Mouse (Mus musculus) midbrain, embryonic 14.5 days (tissue): ENCODE data around the gene 4930432K21Rik. TPM values are rescaled to one million over a fixed set of nuclear protein-coding genes. Genes with fewer than 3 reads are reported as not detected.

Experiments used
- ATAC-seq: fragments of 200-750 bp; cut with Nextera tagmentation; 2 replicates; pipeline ENCODE4 v1.8.0; 2017; ENCODE audit warnings: moderate number of reproducible peaks, moderate library complexity; ENCODE audit not compliant: low FRiP score, low TSS enrichment
- DNase-seq: peaks from one replicate; pipeline ENCODE4 v3.0.0-alpha.2; 2015
- H3K27ac ChIP-seq: fragments of 300-500 bp; sonication (generic); replicated peaks from 2 replicates; pipeline ENCODE4 v1.5.1; 2014; ENCODE audit warnings: mild to moderate bottlenecking, low read depth, low read length, moderate library complexity
- H3K27me3 ChIP-seq: fragments of 300-500 bp; sonication (generic); 2 replicates; pipeline ENCODE4 v1.6.1; 2014; ENCODE audit warnings: low read length, control low read depth, mixed read lengths; ENCODE audit not compliant: control insufficient read depth, insufficient read depth
- H3K36me3 ChIP-seq: fragments of 300-500 bp; sonication (generic); 2 replicates; pipeline ENCODE4 v1.6.1; 2014; ENCODE audit warnings: low read length, control low read depth; ENCODE audit not compliant: control insufficient read depth, insufficient read depth
- H3K4me1 ChIP-seq: fragments of 300-500 bp; sonication (generic); 2 replicates; pipeline ENCODE4 v1.6.1; 2014; ENCODE audit warnings: mild to moderate bottlenecking, antibody characterized with exemption, low read length, control low read depth; ENCODE audit not compliant: control insufficient read depth, insufficient read depth
- H3K4me2 ChIP-seq: fragments of 300-500 bp; sonication (generic); 2 replicates; pipeline ENCODE4 v1.6.1; 2014; ENCODE audit warnings: mild to moderate bottlenecking, low read length, moderate library complexity
- H3K4me3 ChIP-seq: fragments of 300-500 bp; sonication (generic); replicated peaks from 2 replicates; pipeline ENCODE4 v1.5.1; 2014; ENCODE audit warnings: low read depth, low read length
- H3K9ac ChIP-seq: fragments of 300-500 bp; sonication (generic); replicated peaks from 2 replicates; pipeline ENCODE4 v1.6.1; 2014; ENCODE audit warnings: mild to moderate bottlenecking, low read length, moderate library complexity
- H3K9me3 ChIP-seq: fragments of 300-500 bp; sonication (generic); 2 replicates; pipeline ENCODE4 v1.6.1; 2016; ENCODE audit warnings: low read length, control low read depth, mixed read lengths; ENCODE audit not compliant: control insufficient read depth
- WGBS: fragments of 180-500 bp; shearing (Covaris S2); extraction: QIAGEN DNeasy Blood & Tissue Kit; methylation state at CpG from one replicate; pipeline ENCODE4 v1.1.7; 2014; 5-methylcytosine and 5-hydroxymethylcytosine counted together
- microRNA counts: library from miRNA; unstranded; fragments of <30 nt; microRNA quantifications from one replicate; lab custom pipeline; 2016
- microRNA-seq: library from miRNA; unstranded; fragments of <30 nt; microRNA quantifications from one replicate; pipeline ENCODE4, GENCODE M21; 2016
- polyA plus RNA-seq: library from polyadenylated mRNA; unstranded; fragments of >200 nt; fragmentation: Nextera tagmentation; extraction: Ambion mirVana; gene quantifications from 2 replicates; pipeline ENCODE4 v1.2.1, GENCODE M21; 2014

4930432K21Rik gene
- polyA plus RNA-seq, 1 experiment from 2014 or later, result 1.9 TPM

DNA sequence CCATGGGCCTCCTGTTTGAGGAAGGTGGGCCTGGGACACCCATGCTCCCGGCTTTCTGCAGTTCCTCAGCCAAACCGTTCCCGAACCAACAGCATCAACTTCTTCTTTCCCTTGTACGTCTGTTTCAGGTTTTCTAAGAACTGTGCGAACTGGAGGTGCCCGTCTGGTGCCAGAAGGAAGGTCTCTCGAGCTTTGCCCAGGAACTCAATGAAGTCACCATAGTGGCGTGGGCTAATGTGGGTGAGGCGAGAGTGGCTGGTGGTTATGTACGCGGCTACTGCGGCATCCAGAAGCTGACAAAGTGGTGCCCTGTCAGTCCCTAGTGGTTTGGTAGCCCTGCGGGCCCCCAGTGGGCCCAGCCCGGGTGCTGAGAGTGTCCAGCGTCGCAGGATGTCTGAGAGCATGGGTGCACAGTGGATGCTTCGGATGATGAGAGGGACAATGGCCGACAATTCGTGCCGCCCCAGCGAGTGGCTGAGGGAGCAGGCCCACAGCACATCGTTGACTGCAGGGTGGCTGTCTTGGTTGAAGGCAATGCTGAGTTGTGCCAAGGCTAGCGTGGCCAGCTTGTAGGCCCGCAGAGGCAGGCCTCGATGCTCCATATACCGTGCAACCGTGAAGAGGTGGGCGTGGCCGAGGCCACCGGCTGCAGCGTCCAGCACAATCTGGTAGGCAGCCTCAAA, 64.2 kb downstream of the 4930432K21Rik start:
- Histone ChIP-seq H3K27me3 (no peaks in the 10 kb centered on the region), H3K4me1 (peaks cover 5% of the 10 kb centered on the region; the same call in 1 of the 2 replicates), H3K4me2 (no peak overlapping the region), H3K27ac (no peak overlapping the region), H3K36me3 (peaks cover 69% of the 10 kb centered on the region), H3K9me3 (no peaks in the 10 kb centered on the region), H3K4me3 (no peak overlapping the region), H3K9ac (no peak overlapping the region)
- DNase-seq, result no peak
- 92% methylated on average over 31 of the region's 31 CpGs for WGBS
- ATAC-seq, result no peak

DNA sequence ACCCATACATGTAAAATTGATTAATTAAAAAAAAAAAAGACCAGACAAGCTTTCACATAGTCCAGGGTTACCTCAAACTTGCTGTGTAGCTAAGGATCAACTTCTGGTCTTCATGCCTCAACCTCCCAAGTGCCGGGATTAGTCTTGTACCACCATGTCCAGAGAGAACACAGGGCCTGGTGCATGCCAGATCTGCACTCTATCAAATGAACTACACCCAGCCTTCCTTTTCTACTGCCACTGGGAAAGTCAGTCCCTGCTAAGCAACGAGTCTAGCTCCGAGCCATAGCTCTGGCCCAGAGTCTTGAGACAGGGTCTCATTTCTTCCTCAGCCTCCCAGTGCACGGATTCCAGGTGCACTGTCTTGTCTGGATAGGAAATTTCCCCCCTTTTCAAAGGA, 65.5 kb downstream of the 4930432K21Rik start:
- H3K9me3 ChIP-seq, result no peaks in the 10 kb centered on the region
- H3K36me3 ChIP-seq, result peaks cover 82% of the 10 kb centered on the region
- DNase-seq, result no peak
- no peak for ATAC-seq
- no peak overlapping the region for H3K27ac ChIP-seq
- WGBS, result 90% methylated on average over 4 of the region's 4 CpGs
- H3K9ac ChIP-seq, result no peak overlapping the region
- no peak overlapping the region for H3K4me2 ChIP-seq
- H3K4me3 ChIP-seq, result no peak overlapping the region
- no peaks in the 10 kb centered on the region for H3K27me3 ChIP-seq
- H3K4me1 ChIP-seq, result peaks cover 5% of the 10 kb centered on the region; the same call in 1 of the 2 replicates

DNA sequence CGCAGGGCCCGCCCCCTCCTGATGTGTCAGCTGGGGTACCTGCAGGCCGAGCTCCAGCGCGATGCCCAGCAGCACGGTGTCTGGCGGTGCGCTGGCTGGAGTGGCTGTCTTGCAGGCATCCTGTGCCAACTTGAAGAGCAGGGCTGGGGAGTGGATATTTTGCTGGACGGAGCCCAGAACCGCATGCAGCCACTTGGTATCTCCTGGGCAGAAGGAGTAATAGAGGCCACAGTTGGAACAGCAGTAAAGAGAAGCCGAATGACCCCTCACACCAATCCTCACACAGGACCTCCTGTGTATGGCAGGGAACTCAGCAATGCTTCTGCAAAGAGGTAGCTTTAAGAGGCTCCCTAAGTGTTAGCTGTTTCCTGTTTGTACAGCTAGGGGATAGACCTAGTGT, 69.4 kb downstream of the 4930432K21Rik start:
- WGBS, result 97% methylated on average over 11 of the region's 11 CpGs
- H3K9me3 ChIP-seq, result no peaks in the 10 kb centered on the region
- DNase-seq, result no peak

DNA sequence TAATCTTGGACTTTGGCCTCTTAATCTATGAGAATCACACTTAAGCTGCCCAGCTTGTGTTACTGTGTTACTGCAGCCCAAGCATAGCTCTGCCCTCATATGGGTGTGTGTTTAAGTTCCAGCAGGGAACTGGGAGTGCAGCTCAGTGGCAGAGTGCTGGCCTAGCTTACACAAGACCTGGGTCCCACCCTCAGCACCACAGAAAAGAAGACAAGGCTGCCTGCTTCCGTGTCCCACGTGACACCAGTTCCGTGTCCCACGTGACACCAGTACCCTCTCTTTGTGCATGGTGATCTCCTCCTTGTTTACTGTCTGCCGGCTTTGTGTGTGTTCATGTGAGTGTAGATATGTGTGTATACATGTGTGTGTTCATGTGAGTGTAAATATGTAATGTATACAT, 70.3 kb downstream of the 4930432K21Rik start:
- Histone ChIP-seq H3K9me3 (no peaks in the 10 kb centered on the region), H3K4me1 (no peaks in the 10 kb centered on the region), H3K4me3 (no peak overlapping the region), H3K27ac (no peak overlapping the region), H3K9ac (no peak overlapping the region), H3K36me3 (peaks cover 94% of the 10 kb centered on the region), H3K4me2 (no peak overlapping the region), H3K27me3 (no peaks in the 10 kb centered on the region)
- 95% methylated on average over 5 of the region's 5 CpGs for WGBS
- ATAC-seq (no peak), DNase-seq (no peak)

More for the DNA sequence above, 69.4 kb downstream of the 4930432K21Rik start:
- Histone ChIP-seq H3K4me2 (no peak overlapping the region), H3K27ac (no peak overlapping the region), H3K27me3 (no peaks in the 10 kb centered on the region), H3K9ac (no peak overlapping the region), H3K4me1 (no peaks in the 10 kb centered on the region), H3K4me3 (no peak overlapping the region), H3K36me3 (peaks cover 94% of the 10 kb centered on the region)
- no peak for ATAC-seq

DNA sequence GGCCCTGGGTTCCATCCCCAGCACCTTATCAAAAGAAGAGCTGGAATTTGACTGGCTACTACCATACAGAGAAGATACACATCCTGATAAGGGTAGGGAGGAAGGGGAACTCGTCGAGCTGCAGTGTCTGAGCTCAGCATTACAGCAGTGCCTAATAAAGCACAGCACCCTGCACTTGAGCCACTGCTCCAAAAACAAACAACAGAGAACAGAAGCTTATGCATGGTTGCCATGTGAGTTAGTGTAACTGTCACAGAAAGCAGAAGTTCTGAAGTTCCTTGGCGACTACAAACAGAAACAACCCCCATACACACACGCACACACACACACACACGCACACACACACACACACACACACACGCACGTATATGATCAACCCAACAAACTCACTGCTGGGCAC, 72.3 kb downstream of the 4930432K21Rik start:
- no peaks in the 10 kb centered on the region for H3K4me1 ChIP-seq
- ATAC-seq, result no peak
- no peak overlapping the region for H3K27ac ChIP-seq
- 88% methylated on average over 7 of the region's 7 CpGs for WGBS
- H3K4me3 ChIP-seq, result no peak overlapping the region
- H3K36me3 ChIP-seq, result peaks cover 97% of the 10 kb centered on the region
- DNase-seq, result no peak
- H3K9ac ChIP-seq, result no peak overlapping the region
- H3K9me3 ChIP-seq, result no peaks in the 10 kb centered on the region
- no peaks in the 10 kb centered on the region for H3K27me3 ChIP-seq
- no peak overlapping the region for H3K4me2 ChIP-seq

MicroRNAs encoded within 50 kb of the gene (microRNA counts, 519-probe panel; counts per million panel counts)
- microRNA mmu-miR-181c (lab: Ali Mortazavi, UCI) (4,770 counts per million, percentile 42 among the panel's probes with 10 or more counts), microRNA mmu-miR-23a (lab: Ali Mortazavi, UCI) (4,623 counts per million, percentile 37 among the panel's probes with 10 or more counts), microRNA mmu-miR-27a (lab: Ali Mortazavi, UCI) (5,413 counts per million, percentile 60 among the panel's probes with 10 or more counts)

Small RNA genes within 50 kb of the gene (microRNA-seq; reads per million reads assigned to microRNA genes)
- not detected for gene Gm25110
- 17,833 reads per million, percentile 98 among the genes with 10 or more reads in this experiment for gene Mir181c
- 10,673 reads per million, percentile 96 among the genes with 10 or more reads in this experiment for gene Mir181d
- 4,895 reads per million, percentile 91 among the genes with 10 or more reads in this experiment for gene Mir23a
- gene Mir24-2, result not detected
- gene Mir27a, result 74.1 reads per million, percentile 52 among the genes with 10 or more reads in this experiment
- not detected for gene Mir3074-2

Other genes starting within 250 kb of the 4930432K21Rik start
- gene Adgrl1, start 247.9 kb upstream of the 4930432K21Rik start, polyA plus RNA-seq, result 77.2 and 92.7 TPM in 2 replicates
- gene Gm10644, start 192.8 kb upstream of the 4930432K21Rik start, polyA plus RNA-seq, result 1.0 and 1.1 TPM in 2 replicates
- gene Asf1b, start 192.5 kb upstream of the 4930432K21Rik start, polyA plus RNA-seq, result 7.9 and 15.5 TPM in 2 replicates
- gene Prkaca, start 175.0 kb upstream of the 4930432K21Rik start, polyA plus RNA-seq, result 181 and 207 TPM in 2 replicates
- 10.5 and 14.2 TPM in 2 replicates for gene Samd1, start 150.4 kb upstream of the 4930432K21Rik start, polyA plus RNA-seq
- gene 1700067K01Rik, start 146.5 kb upstream of the 4930432K21Rik start, polyA plus RNA-seq, result 0.53 and 0.89 TPM in 2 replicates
- 0.94 TPM in 1 of 2 replicates, not detected in the other for gene 2210011C24Rik, start 135.9 kb upstream of the 4930432K21Rik start, polyA plus RNA-seq
- gene Palm3, start 126.6 kb upstream of the 4930432K21Rik start, polyA plus RNA-seq, result 0.65 and 0.87 TPM in 2 replicates
- 0.16 and 0.33 TPM in 2 replicates for gene Il27ra, start 105.4 kb upstream of the 4930432K21Rik start, polyA plus RNA-seq
- gene Rln3, start 103.0 kb upstream of the 4930432K21Rik start, polyA plus RNA-seq, result 1.2 TPM in 1 of 2 replicates, not detected in the other
- gene Gm10643, start 82.9 kb upstream of the 4930432K21Rik start, polyA plus RNA-seq, result 1.5 and 2.4 TPM in 2 replicates
- gene Rfx1, start 81.2 kb upstream of the 4930432K21Rik start, polyA plus RNA-seq, result 11.2 and 12.2 TPM in 2 replicates
- gene Dcaf15, start 43.3 kb upstream of the 4930432K21Rik start, polyA plus RNA-seq, result 19.9 and 26.0 TPM in 2 replicates
- 0.63 and 0.68 TPM in 2 replicates for gene Podnl1, start 22.0 kb upstream of the 4930432K21Rik start, polyA plus RNA-seq
- 28.9 and 33.1 TPM in 2 replicates for gene Cc2d1a, start 89 bp upstream of the 4930432K21Rik start, polyA plus RNA-seq
- gene Nanos3, start 37.2 kb downstream of the 4930432K21Rik start, polyA plus RNA-seq, result 9.4 and 11.7 TPM in 2 replicates
- 28.7 and 35.6 TPM in 2 replicates for gene Zswim4, start 89.0 kb downstream of the 4930432K21Rik start, polyA plus RNA-seq
- 261 and 282 TPM in 2 replicates for gene D8Ertd738e, start 101.7 kb downstream of the 4930432K21Rik start, polyA plus RNA-seq
- gene Mri1, start 109.3 kb downstream of the 4930432K21Rik start, polyA plus RNA-seq, result 39.9 and 40.2 TPM in 2 replicates
- gene Ccdc130, start 122.4 kb downstream of the 4930432K21Rik start, polyA plus RNA-seq, result 25.5 and 26.2 TPM in 2 replicates
- 13.8 and 16.1 TPM in 2 replicates for gene Cacna1a, start 240.4 kb downstream of the 4930432K21Rik start, polyA plus RNA-seq